Mouse (Mus musculus): ENCODE data around the gene Rgs7. TPM values are rescaled to one million over a fixed set of nuclear protein-coding genes. Genes with fewer than 3 reads are reported as not detected.

Rgs7 gene
- polyA plus RNA-seq, 2 experiments: not detected

DNA sequence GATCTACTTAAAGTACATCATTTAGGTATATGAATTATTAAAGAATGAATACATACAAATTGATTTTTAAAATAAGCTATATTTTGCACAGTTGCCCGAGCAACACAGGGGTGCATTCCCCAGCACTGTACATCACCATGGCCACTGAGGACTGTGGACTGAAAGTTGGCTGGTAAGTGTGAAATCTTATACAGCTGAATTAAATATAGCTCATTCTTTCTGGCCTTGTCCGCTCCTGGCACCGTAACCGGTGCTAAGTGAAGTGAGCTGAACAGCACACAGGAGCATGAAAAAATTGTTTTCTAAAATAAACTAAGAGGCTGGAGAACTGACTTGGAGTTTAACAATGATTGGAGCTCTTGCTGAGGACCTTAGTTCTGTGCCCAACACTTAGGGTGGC is 71.4 kb downstream of the Rgs7 start:
- DNase-seq (ENCODE audit: low read depth in 3 of 3, low spot score in 3 of 3) (no peak), ATAC-seq (ENCODE audit: insufficient read depth) (no peak)
- Histone ChIP-seq H3K4me3 (ENCODE audit: insufficient read depth in 1 of 2, low read depth in 2 of 2, low read length in 2 of 2) (no peak overlapping the region), H3K9me3 (ENCODE audit: control insufficient read depth, low read length) (no peaks in the 10 kb centered on the region), H3K4me1 (replicated peaks; ENCODE audit: control insufficient read depth in 2 of 2, insufficient read depth in 2 of 2, low read length in 1 of 2) (no peaks in the 10 kb centered on the region), H3K9ac (replicated peaks) (no peak overlapping the region), H3K27me3 (ENCODE audit: control insufficient read depth, insufficient read depth, low read length) (no peaks in the 10 kb centered on the region), H3K36me3 (replicated peaks; ENCODE audit: control insufficient read depth, insufficient read depth, low read depth) (no peaks in the 10 kb centered on the region), H3K4me2 (ENCODE audit: low read depth) (no peak overlapping the region), H3K27ac (no peak overlapping the region)
- 70% methylated on average over 4 of the region's 4 CpGs for WGBS (ENCODE audit: insufficient replicate concordance)
- no peak for TF ChIP-seq CTCF (IDR thresholded peaks at IDR 0.05; ENCODE audit: low read depth)
- no peak for TF ChIP-seq EP300 (IDR thresholded peaks at IDR 0.05; ENCODE audit: low read depth)

DNA sequence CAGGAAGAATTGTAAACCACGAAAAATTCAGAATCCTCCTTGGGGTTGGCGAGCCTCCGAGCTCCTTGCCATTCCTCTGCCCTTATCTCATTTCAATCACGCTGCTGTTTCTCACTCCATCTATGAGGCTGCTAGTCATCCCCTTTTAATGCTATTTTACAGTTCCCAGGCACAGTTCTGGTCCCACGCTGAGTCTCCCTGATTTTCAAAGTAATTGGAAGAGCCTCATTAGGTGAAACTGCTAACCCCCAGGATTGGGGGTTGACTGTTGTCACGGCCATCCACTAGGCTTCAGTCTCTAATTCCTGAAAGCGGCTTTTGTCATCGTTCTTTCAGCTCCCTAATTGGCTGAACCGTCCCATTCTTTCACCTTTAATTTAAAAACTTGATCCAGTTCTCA is 76.6 kb downstream of the Rgs7 start:
- DNase-seq (ENCODE audit: low read depth in 3 of 3, low spot score in 3 of 3) (no peak), ATAC-seq (ENCODE audit: insufficient read depth) (no peak)
- Histone ChIP-seq H3K27me3 (ENCODE audit: control insufficient read depth, insufficient read depth, low read length) (no peaks in the 10 kb centered on the region), H3K4me2 (ENCODE audit: low read depth) (no peak overlapping the region), H3K9ac (replicated peaks) (no peak overlapping the region), H3K4me3 (ENCODE audit: insufficient read depth in 1 of 2, low read depth in 2 of 2, low read length in 2 of 2) (no peak overlapping the region), H3K36me3 (replicated peaks; ENCODE audit: control insufficient read depth, insufficient read depth, low read depth) (no peaks in the 10 kb centered on the region), H3K9me3 (ENCODE audit: control insufficient read depth, low read length) (no peaks in the 10 kb centered on the region), H3K27ac (no peak overlapping the region), H3K4me1 (replicated peaks; ENCODE audit: control insufficient read depth in 2 of 2, insufficient read depth in 2 of 2, low read length in 1 of 2) (no peaks in the 10 kb centered on the region)
- no peak for TF ChIP-seq EP300 (IDR thresholded peaks at IDR 0.05; ENCODE audit: low read depth)
- no peak for TF ChIP-seq CTCF (IDR thresholded peaks at IDR 0.05; ENCODE audit: low read depth)
- 40% methylated on average over 9 of the region's 9 CpGs for WGBS (ENCODE audit: insufficient replicate concordance)

DNA sequence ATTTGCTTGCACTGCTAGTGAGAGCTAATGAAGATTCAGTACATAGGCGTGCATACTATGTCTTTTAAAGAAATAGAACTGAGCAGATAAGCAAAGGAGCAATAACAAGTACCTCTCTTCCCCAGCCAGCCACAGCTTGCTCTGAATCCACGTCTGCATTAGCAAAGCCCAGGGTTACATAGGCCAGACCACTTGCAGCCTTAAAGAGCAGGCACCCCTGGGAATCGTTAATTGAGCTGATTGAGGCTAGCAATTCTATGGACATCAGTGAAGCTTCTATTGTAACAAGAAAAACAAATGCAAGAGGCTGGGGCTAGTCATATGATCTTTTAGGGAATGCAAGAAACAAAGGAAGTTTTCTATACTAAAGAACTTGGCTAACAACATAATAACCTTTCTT is 81.9 kb downstream of the Rgs7 start:
- Histone ChIP-seq H3K27ac (no peak overlapping the region), H3K9ac (replicated peaks) (no peak overlapping the region), H3K36me3 (replicated peaks; ENCODE audit: control insufficient read depth, insufficient read depth, low read depth) (no peaks in the 10 kb centered on the region), H3K4me3 (ENCODE audit: insufficient read depth in 1 of 2, low read depth in 2 of 2, low read length in 2 of 2) (no peak overlapping the region), H3K4me2 (ENCODE audit: low read depth) (no peak overlapping the region), H3K27me3 (ENCODE audit: control insufficient read depth, insufficient read depth, low read length) (no peaks in the 10 kb centered on the region), H3K4me1 (replicated peaks; ENCODE audit: control insufficient read depth in 2 of 2, insufficient read depth in 2 of 2, low read length in 1 of 2) (no peaks in the 10 kb centered on the region), H3K9me3 (ENCODE audit: control insufficient read depth, low read length) (no peaks in the 10 kb centered on the region)
- no peak for ATAC-seq (ENCODE audit: insufficient read depth)
- DNase-seq (ENCODE audit: low read depth in 3 of 3, low spot score in 3 of 3): no peak
- 31% methylated on average over 3 of the region's 3 CpGs for WGBS (ENCODE audit: insufficient replicate concordance)
- TF ChIP-seq CTCF (IDR thresholded peaks at IDR 0.05; ENCODE audit: low read depth): no peak
- TF ChIP-seq EP300 (IDR thresholded peaks at IDR 0.05; ENCODE audit: low read depth): no peak

DNA sequence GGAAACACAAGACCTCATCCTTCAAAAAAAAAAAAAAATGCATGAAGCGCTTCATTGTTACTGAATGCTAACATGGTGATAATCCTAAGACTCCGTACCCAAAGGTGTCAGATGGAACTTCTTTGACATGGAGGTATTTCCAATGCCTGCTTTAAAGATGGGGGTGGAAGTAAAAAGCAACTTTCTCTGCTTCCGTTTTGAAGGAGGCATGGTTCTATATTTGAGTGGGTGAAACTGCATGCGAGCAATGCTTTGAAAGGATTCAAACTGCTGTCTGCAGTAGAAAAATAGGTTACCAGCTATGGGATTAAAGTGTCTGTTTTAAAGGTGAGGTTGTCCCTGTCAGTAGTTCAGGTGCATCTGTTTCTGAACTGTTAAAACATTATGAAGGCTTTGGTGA is 100.4 kb downstream of the Rgs7 start:
- no peak overlapping the region for H3K4me2 ChIP-seq (ENCODE audit: low read depth)
- DNase-seq (ENCODE audit: low read depth in 3 of 3, low spot score in 3 of 3) (no peak), ATAC-seq (ENCODE audit: insufficient read depth) (no peak)
- no peaks in the 10 kb centered on the region for H3K36me3 ChIP-seq (replicated peaks; ENCODE audit: control insufficient read depth, insufficient read depth, low read depth)
- no peaks in the 10 kb centered on the region for H3K9me3 ChIP-seq (ENCODE audit: control insufficient read depth, low read length)
- no peak overlapping the region for H3K27ac ChIP-seq
- H3K4me3 ChIP-seq (ENCODE audit: insufficient read depth in 1 of 2, low read depth in 2 of 2, low read length in 2 of 2): no peak overlapping the region
- H3K9ac ChIP-seq (replicated peaks): no peak overlapping the region
- H3K27me3 ChIP-seq (ENCODE audit: control insufficient read depth, insufficient read depth, low read length): no peaks in the 10 kb centered on the region
- WGBS (ENCODE audit: insufficient replicate concordance): 60% methylated on average over 4 of the region's 4 CpGs
- no peaks in the 10 kb centered on the region for H3K4me1 ChIP-seq (replicated peaks; ENCODE audit: control insufficient read depth in 2 of 2, insufficient read depth in 2 of 2, low read length in 1 of 2)
- TF ChIP-seq CTCF (IDR thresholded peaks at IDR 0.05; ENCODE audit: low read depth) (no peak), EP300 (IDR thresholded peaks at IDR 0.05; ENCODE audit: low read depth) (no peak)

DNA sequence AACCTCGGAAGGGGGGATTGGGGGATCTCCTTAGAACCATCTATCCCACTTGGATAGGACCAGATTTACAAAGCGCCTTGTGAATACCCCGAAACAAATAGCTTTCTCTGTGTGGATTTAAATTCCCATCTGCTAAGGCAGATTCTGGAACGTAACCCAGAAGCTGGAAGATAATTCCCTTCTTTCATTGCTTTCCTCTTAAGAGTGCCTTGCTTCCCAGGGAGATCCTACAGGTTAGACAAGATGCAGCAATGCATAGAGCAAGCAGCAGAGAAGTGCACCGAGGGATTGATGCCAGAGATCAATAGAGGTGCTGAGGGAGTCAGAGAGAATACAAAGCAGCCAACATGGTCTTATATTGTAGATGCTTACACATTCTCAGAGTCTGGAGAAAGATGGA is 103.0 kb downstream of the Rgs7 start:
- TF ChIP-seq EP300 (IDR thresholded peaks at IDR 0.05; ENCODE audit: low read depth): no peak
- TF ChIP-seq CTCF (IDR thresholded peaks at IDR 0.05; ENCODE audit: low read depth): no peak
- no peaks in the 10 kb centered on the region for H3K36me3 ChIP-seq (replicated peaks; ENCODE audit: control insufficient read depth, insufficient read depth, low read depth)
- H3K27me3 ChIP-seq (ENCODE audit: control insufficient read depth, insufficient read depth, low read length): no peaks in the 10 kb centered on the region
- H3K4me3 ChIP-seq (ENCODE audit: insufficient read depth in 1 of 2, low read depth in 2 of 2, low read length in 2 of 2): no peak overlapping the region
- H3K9ac ChIP-seq (replicated peaks): no peak overlapping the region
- H3K4me2 ChIP-seq (ENCODE audit: low read depth): no peak overlapping the region
- no peaks in the 10 kb centered on the region for H3K4me1 ChIP-seq (replicated peaks; ENCODE audit: control insufficient read depth in 2 of 2, insufficient read depth in 2 of 2, low read length in 1 of 2)
- ATAC-seq (ENCODE audit: insufficient read depth) (no peak), DNase-seq (ENCODE audit: low read depth in 3 of 3, low spot score in 3 of 3) (no peak)
- no peak overlapping the region for H3K27ac ChIP-seq
- 51% methylated on average over 5 of the region's 5 CpGs for WGBS (ENCODE audit: insufficient replicate concordance)
- no peaks in the 10 kb centered on the region for H3K9me3 ChIP-seq (ENCODE audit: control insufficient read depth, low read length)

Measured in liver, embryonic 14.5 days (tissue).